Mouse (Mus musculus) kidney, adult 2 months (tissue): ENCODE data around the gene Ubxn4. TPM values are rescaled to one million over a fixed set of nuclear protein-coding genes. Genes with fewer than 3 reads are reported as not detected.

Experiments
- DNase-seq: peaks from one replicate; pipeline ENCODE4 v3.0.0; 2021
- H3K27ac ChIP-seq: fragments of 200-500 bp; 2 replicates; pipeline ENCODE4 v1.5.1; 2012; ENCODE audit warnings: low read depth, low read length, control low read depth, inconsistent platforms; ENCODE audit not compliant: insufficient read depth
- H3K27me3 ChIP-seq: fragments of 200-500 bp; replicated peaks from 2 replicates; pipeline ENCODE4 v1.6.1; 2012; ENCODE audit warnings: mild to moderate bottlenecking, moderate library complexity, low read length, inconsistent platforms; ENCODE audit not compliant: control insufficient read depth, insufficient read depth
- H3K36me3 ChIP-seq: fragments of 200-500 bp; 2 replicates; pipeline ENCODE4 v1.6.1; 2012; ENCODE audit warnings: mild to moderate bottlenecking, moderate library complexity, low read length, inconsistent platforms; ENCODE audit not compliant: control insufficient read depth, insufficient read depth
- H3K4me1 ChIP-seq: fragments of 200-500 bp; 2 replicates; pipeline ENCODE4 v1.6.1; 2011; ENCODE audit warnings: low read length; ENCODE audit not compliant: control insufficient read depth, insufficient read depth
- H3K4me3 ChIP-seq: fragments of 200-500 bp; 2 replicates; pipeline ENCODE4 v1.5.1; 2011; ENCODE audit warnings: mild to moderate bottlenecking, low read depth, low read length, control low read depth; ENCODE audit not compliant: insufficient read depth
- CTCF ChIP-seq: fragments of 200-500 bp; conservative IDR thresholded peaks from 2 replicates; pipeline ENCODE4 v1.5.1; 2011; ENCODE audit warnings: low read depth, mild to moderate bottlenecking, control low read depth, low read length, moderate library complexity, mixed read lengths; ENCODE audit not compliant: insufficient read depth, insufficient read length
- POLR2A ChIP-seq: fragments of 200-500 bp; IDR thresholded peaks from one replicate; pipeline ENCODE4 v1.6.1; 2011; ENCODE audit warnings: low read depth, low read length, control low read depth
- WGBS: fragments of 180-500 bp; shearing (Covaris S2); methylation state at CpG from one replicate; pipeline ENCODE4 v1.1.7; 2018; 5-methylcytosine and 5-hydroxymethylcytosine counted together
- polyA plus RNA-seq: library from polyadenylated mRNA; depleted of rRNA; stranded (reverse); fragments of >200 nt; gene quantifications from 2 replicates; pipeline ENCODE4 v1.2.3, GENCODE M21; 2012; rRNA removed

Gene Ubxn4
- 19.1 and 21.0 TPM in 2 replicates for polyA plus RNA-seq

DNA sequence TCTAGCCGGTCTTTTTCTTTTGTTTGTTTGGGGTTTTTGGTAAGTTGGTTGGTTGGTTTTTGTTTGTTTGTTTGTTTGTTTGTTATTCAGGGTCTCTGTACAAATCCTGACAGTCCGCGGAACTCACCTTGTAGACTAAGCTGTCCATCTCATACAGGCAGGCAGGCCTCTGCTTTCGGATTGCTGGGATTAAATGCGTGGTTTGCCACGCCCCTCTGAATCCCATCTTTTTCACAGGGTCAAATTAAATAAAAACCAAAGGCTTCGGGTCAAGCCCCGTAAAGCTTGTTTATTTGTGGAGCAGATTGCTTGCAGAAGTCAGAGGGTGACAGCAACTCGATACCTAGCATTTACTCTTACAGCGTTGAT is at the start of gene Ubxn4:
Gene Ubxn4, plus strand, starts transcription at position 338 of the 369 bp plus-strand sequence.
- Histone ChIP-seq H3K4me1 (no peaks in the 10 kb centered on the region; the same call in 1 of the 2 replicates), H3K36me3 (no peaks in the 10 kb centered on the region), H3K27me3 (no peaks in the 10 kb centered on the region), H3K4me3 (peak within 1 kb of the TSS; percentile 75), H3K27ac (peak within 1 kb of the TSS; percentile 58)
- WGBS, result 10% methylated on average over 10 of the region's 10 CpGs
- TF ChIP-seq CTCF, result no peak
- no peak for DNase-seq

DNA sequence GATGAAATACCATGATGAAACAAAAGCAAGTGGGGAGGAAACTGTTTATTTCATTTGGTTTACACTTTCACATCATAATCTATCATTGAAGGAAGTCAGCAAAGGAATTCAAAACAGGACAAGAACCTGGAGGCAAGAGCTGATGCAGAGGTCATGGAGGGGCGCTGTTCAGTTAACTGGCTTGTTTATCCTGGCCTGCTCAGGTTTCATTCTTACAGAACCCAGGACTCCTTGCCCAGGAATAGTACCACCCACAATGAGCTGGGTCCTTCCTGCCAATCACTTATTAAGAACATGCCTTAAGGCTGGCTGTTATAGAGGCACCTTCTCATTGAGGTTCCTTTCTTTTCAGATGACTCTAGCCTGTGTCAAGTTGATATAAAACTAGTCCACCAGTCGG is 49.8 kb upstream of the Ubxn4 start:
- no peak for DNase-seq
- 49% methylated on average over 2 of the region's 2 CpGs for WGBS
- Histone ChIP-seq H3K27ac (no peak overlapping the region), H3K4me1 (no peaks in the 10 kb centered on the region), H3K27me3 (no peaks in the 10 kb centered on the region), H3K4me3 (no peak overlapping the region), H3K36me3 (peaks cover 5% of the 10 kb centered on the region)
- TF ChIP-seq POLR2A (no peak), CTCF (no peak)

DNA sequence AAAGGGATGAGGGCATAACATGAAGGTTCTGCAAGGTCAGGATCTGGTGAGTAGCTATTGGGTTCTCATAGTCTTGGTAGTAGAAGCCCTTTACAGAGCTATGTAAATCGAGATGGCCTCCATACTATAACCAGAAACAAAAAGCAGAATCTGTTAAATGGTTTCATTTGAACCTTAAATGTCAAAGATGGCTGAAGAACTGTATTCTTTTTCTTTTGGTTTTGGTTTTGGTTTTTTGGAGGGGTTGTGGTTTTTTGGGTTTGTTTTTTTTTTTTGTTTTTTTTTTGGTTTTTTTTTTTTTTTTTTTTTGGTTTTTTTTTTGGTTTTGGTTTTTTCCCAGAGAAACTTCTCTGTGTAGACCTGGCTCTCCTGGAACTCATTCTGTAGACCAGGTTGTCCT is 46.4 kb upstream of the Ubxn4 start:
- no peak for TF ChIP-seq POLR2A
- Histone ChIP-seq H3K27me3 (no peaks in the 10 kb centered on the region), H3K4me1 (no peaks in the 10 kb centered on the region), H3K4me3 (no peak overlapping the region), H3K36me3 (peaks cover 5% of the 10 kb centered on the region), H3K27ac (no peak overlapping the region)
- no peak for DNase-seq
- WGBS, result 90% methylated on average over 1 of the region's 1 CpGs

DNA sequence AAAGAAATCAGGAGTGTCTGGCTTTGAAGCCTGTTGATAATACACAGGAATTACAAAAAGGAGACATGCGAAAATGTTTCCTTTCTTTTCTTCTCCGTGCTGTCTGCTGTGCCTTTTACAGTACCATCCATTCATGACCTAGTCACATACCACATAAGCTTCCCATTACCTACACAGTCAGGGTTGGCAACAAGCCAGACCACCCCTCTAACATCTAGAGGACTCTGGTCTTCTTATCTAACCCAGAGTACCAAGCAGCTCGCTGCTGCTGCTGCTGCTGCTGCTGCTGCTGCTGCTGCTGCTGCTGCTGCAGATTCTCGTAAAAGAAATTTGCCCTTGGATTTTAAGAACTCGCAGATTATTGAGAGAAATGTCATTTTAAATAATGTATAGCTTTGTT is 30.5 kb upstream of the Ubxn4 start:
- Histone ChIP-seq H3K27me3 (no peaks in the 10 kb centered on the region), H3K4me1 (no peaks in the 10 kb centered on the region), H3K4me3 (no peak overlapping the region), H3K36me3 (peaks cover 7% of the 10 kb centered on the region; the same call in 1 of the 2 replicates), H3K27ac (no peak overlapping the region)
- TF ChIP-seq POLR2A, result no peak
- TF ChIP-seq CTCF, result no peak
- 88% methylated on average over 5 of the region's 5 CpGs for WGBS
- no peak for DNase-seq

DNA sequence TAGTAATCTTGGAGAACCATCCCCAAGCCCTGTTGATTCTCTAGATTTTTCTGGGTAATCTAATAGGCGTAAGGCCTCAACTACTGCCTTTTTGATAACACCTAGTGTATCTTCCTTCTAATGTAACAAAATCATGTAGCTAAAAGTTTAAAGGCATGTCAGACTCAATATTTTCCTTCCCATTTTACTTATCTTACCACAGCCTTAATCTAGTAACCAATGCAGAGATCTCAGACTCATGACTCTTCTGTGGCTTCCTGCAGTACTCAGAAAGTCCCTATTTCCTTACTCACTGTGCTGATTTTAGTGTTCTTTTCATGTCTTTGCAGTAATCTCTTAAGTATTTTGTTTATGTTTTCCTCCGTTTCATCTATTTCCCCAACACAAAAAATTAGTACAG is 21.9 kb upstream of the Ubxn4 start:
- H3K27me3 ChIP-seq, result no peaks in the 10 kb centered on the region
- no peak overlapping the region for H3K27ac ChIP-seq
- 98% methylated on average over 2 of the region's 2 CpGs for WGBS
- no peak for DNase-seq
- no peak overlapping the region for H3K4me3 ChIP-seq
- peaks cover 5% of the 10 kb centered on the region for H3K36me3 ChIP-seq
- no peaks in the 10 kb centered on the region for H3K4me1 ChIP-seq
- no peak for TF ChIP-seq POLR2A
- TF ChIP-seq CTCF, result no peak

DNA sequence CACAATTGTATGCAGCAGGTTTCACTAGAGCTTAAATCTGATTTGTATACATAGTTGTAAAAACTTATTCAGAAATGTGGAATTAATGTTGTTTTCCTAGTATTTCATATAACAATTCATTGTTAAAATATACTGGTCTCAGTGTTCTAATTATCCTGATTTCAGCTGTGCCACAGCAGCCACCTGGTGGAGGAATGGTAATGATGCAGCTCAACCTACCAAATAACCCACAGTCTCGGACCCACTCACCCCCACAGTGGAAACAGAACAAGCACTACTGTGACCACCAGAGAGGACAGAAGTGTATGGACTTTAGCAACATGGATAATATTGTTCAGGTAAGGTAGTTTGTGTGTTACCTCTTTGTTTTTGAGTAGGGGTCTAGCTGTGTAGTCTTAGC is 20.5 kb upstream of the Ubxn4 start:
- H3K4me3 ChIP-seq, result no peak overlapping the region
- no peaks in the 10 kb centered on the region for H3K27me3 ChIP-seq
- TF ChIP-seq CTCF (peak; percentile 32), POLR2A (no peak)
- peaks cover 5% of the 10 kb centered on the region for H3K36me3 ChIP-seq
- no peak overlapping the region for H3K27ac ChIP-seq
- no peaks in the 10 kb centered on the region for H3K4me1 ChIP-seq
- 89% methylated on average over 1 of the region's 1 CpGs for WGBS
- no peak for DNase-seq

DNA sequence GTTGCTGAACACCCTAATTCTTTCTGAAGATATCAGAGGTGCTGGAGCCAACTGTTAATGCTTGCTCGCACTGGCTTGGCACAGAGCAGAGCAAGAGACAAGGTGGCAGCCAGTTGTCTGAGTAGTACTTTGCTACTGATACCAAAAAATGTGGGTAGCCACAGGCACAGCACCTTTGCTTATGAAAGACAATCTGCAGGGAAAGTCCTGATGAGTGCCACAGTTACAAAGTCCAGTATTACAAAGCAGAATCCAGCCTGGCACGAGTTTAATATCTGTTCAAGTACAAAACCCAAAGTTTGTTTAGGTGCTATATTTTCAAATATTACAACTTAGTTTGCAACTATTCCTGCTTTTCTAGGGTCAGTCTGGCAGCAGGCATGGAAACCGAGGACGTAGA is 8.6 kb upstream of the Ubxn4 start:
- no peaks in the 10 kb centered on the region for H3K27me3 ChIP-seq
- WGBS, result 77% methylated on average over 4 of the region's 4 CpGs
- DNase-seq, result peak; percentile 58
- no peak overlapping the region for H3K27ac ChIP-seq
- H3K36me3 ChIP-seq, result peaks cover 10% of the 10 kb centered on the region
- 0 out of 2 replicates have a peak, but pooled peaks cover 3% of the 10 kb centered on the region for H3K4me1 ChIP-seq
- H3K4me3 ChIP-seq, result no peak overlapping the region
- TF ChIP-seq POLR2A, result no peak
- TF ChIP-seq CTCF, result no peak
